Mouse (Mus musculus) thymus, postnatal 14 days (tissue): ENCODE data around the gene Exoc4.

ENCODE experiments used
- DNase-seq: peaks from one replicate; pipeline ENCODE4 v3.0.0; 2021

Exoc4 gene

GRCm38 (mm10) chr6:33681778-33682640 lies 433.1 kb downstream of the Exoc4 start:
- peak; percentile 54 for DNase-seq

GRCm38 (mm10) chr6:33683533-33683932 lies 434.6 kb downstream of the Exoc4 start:
- DNase-seq, result peak; percentile 41

GRCm38 (mm10) chr6:33685321-33685720 lies 436.4 kb downstream of the Exoc4 start:
- DNase-seq, result no peak

- DNase-seq, result no peak
Measured at GRCm38 (mm10) chr6:33690601-33691000, 441.7 kb downstream of the Exoc4 start.

- DNase-seq, result no peak
Measured at GRCm38 (mm10) chr6:33696976-33697375, 448.1 kb downstream of the Exoc4 start.

- DNase-seq, result no peak
Measured at GRCm38 (mm10) chr6:33708907-33709306, 460.0 kb downstream of the Exoc4 start.

GRCm38 (mm10) chr6:33709340-33709739 lies 460.5 kb downstream of the Exoc4 start:
- no peak for DNase-seq

- DNase-seq, result no peak
Measured at GRCm38 (mm10) chr6:33711742-33712141, 462.9 kb downstream of the Exoc4 start.

GRCm38 (mm10) chr6:33712540-33713118 lies 463.7 kb downstream of the Exoc4 start:
- DNase-seq, result no peak

- no peak for DNase-seq
Measured at GRCm38 (mm10) chr6:33716254-33716965, 467.5 kb downstream of the Exoc4 start.

GRCm38 (mm10) chr6:33721166-33721565 lies 472.3 kb downstream of the Exoc4 start:
- DNase-seq, result no peak

- DNase-seq, result no peak
Measured at GRCm38 (mm10) chr6:33722811-33723210, 473.9 kb downstream of the Exoc4 start.

GRCm38 (mm10) chr6:33724596-33724995 lies 475.7 kb downstream of the Exoc4 start:
- DNase-seq, result no peak

GRCm38 (mm10) chr6:33727271-33727670 lies 478.4 kb downstream of the Exoc4 start:
- no peak for DNase-seq

- no peak for DNase-seq
Measured at GRCm38 (mm10) chr6:33732214-33732613, 483.3 kb downstream of the Exoc4 start.

GRCm38 (mm10) chr6:33733602-33734001 lies 484.7 kb downstream of the Exoc4 start:
- DNase-seq, result no peak

- no peak for DNase-seq
Measured at GRCm38 (mm10) chr6:33734032-33734431, 485.1 kb downstream of the Exoc4 start.

GRCm38 (mm10) chr6:33738857-33739291 lies 490.0 kb downstream of the Exoc4 start:
- DNase-seq, result no peak

GRCm38 (mm10) chr6:33739304-33739703 lies 490.4 kb downstream of the Exoc4 start:
- DNase-seq, result no peak

GRCm38 (mm10) chr6:33755976-33756375 lies 507.1 kb downstream of the Exoc4 start:
- DNase-seq, result no peak

GRCm38 (mm10) chr6:33761557-33761956 lies 512.7 kb downstream of the Exoc4 start:
- no peak for DNase-seq

GRCm38 (mm10) chr6:33763245-33763644 lies 514.4 kb downstream of the Exoc4 start:
- DNase-seq, result no peak

- peak; percentile 22 for DNase-seq
Measured at GRCm38 (mm10) chr6:33763970-33764369, 515.1 kb downstream of the Exoc4 start.

- no peak for DNase-seq
Measured at GRCm38 (mm10) chr6:33769251-33769650, 520.4 kb downstream of the Exoc4 start.
